Mouse (Mus musculus): ENCODE measurements around the gene Vmn1r17.
"Not testable (repeated sequence)": the region's sequence is repeated elsewhere in the genome, so short reads cannot be mapped to it uniquely, and the experiment has no call there.

Gene Vmn1r17

DNA sequence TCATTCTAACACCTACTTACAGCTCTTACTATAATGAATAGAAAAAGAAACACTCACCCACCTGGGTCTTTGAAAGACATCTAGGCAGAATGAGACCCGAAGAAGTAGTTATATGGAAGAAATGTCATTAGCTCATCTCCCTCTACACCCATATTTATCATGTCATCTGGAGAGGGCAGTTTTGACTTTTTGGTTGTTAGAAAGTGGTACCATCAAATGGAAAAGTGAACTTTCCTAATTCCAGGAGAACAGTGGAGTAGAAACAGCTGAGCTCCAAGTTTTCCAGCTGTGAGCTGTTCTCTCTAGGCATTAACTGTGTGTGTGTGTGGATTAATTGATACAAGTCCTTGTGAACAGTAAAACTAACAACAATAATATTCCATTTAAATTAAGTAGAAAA is at the start of gene Vmn1r17:
Gene Vmn1r17, minus strand, starts transcription at position 101 of the 400 bp plus-strand sequence.
- DNase-seq (ENCODE audit: low read depth, low spot score), result no peak

DNA sequence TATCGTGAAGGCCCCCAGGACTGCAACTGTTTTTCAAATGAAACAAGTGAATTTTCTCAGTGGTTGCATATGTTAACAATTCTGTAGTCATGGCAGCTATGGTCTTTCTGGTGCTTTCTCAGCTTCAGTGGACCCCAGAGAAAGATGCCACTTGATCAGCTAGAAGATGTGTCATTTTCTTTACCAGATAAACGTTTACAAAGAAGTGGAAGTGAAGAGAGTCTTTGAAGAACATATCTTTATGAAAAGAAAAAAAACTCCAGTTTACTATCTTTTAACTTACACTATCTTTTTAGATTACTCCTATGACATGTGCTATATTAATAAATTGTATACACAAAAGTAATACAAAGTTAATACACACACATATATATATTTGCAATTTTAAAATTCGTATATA is 40.0 kb upstream of the Vmn1r17 start, which contains the start of gene Vmn1r19:
Gene Vmn1r19, plus strand, starts transcription at position 301 of the 400 bp plus-strand sequence.
- not testable (repeated sequence) for DNase-seq (ENCODE audit: low read depth, low spot score)

DNA sequence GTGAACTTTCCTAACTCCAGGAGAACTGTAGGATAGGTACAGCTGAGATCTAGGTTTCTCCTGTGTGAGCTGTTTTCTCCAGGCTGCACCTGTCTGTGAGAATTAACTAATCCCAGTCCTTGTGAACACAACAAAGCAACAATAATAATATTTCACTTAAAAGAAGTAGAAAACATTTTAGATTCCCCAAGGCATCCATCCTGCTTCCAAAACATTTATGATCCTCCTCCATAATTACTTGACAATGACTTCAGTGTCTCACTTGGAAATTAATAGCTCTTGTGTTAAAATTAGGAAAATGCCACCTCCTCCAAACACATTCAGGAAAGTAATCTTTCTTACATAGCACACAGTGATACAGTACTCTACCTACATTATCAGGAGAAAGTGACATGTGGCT is 32.2 kb upstream of the Vmn1r17 start, which contains the start of gene Vmn1r18:
Gene Vmn1r18, minus strand, starts transcription at position 101 of the 400 bp plus-strand sequence.
- no peak for DNase-seq (ENCODE audit: low read depth, low spot score)

DNA sequence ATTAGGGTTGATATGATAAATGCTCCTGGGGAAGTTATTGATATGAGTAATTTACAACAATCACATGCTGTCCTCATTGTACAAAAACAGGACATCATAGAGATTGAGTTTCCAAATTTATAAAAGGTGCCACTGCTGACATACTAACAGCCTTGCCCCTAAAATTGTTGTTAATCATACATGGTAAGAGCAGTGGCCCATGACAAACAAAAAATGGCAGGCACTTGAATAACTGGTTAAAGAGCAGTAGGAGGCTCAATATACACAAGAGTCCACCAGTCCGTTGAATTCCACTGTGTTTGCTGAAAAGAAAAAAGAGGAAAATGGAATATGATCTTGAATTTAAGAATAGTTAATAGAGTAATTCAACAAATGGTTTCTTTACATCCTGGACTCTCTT is 4.0 kb upstream of the Vmn1r17 start:
- no peak for DNase-seq (ENCODE audit: low read depth, low spot score)

DNA sequence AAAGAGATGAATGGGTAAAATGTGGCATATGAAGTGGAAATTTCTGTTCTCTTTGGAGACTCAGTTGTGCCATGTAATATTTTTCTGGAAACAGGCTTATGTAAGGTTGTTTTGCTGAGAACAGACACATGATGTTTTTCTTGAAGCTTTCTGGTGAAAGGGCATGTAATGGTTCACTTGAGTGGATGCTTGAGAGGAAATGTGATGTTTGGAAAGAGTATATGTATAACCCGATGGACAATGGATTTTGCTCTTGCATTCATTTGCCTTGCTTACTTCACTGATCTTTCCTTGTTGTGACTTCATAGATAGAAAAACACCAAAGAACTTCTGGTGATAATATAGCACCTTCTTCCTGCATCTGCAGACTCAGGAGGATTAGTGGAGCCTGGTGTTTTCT is 2.3 kb upstream of the Vmn1r17 start:
- not testable (repeated sequence) for DNase-seq (ENCODE audit: low read depth, low spot score)

DNA sequence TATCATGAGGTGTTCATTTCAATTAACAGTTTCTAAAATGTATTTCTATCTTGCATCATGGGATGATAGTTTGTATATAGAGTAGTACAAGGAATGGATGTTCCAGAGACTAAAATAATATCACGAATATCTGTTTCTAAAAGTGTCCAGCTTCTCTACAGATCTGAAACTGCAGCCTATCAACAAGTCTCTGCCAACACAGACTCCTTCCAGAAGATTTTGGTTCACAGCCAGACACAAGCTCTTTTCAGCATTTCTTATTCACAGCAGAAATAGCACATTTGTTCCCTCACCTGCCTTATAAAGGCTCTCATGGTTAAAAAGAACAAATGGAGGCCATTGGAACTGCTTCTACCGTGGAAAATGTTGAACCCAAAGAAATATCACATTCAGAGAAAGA is 6.7 kb downstream of the Vmn1r17 start:
- no peak for DNase-seq (ENCODE audit: low read depth, low spot score)

DNA sequence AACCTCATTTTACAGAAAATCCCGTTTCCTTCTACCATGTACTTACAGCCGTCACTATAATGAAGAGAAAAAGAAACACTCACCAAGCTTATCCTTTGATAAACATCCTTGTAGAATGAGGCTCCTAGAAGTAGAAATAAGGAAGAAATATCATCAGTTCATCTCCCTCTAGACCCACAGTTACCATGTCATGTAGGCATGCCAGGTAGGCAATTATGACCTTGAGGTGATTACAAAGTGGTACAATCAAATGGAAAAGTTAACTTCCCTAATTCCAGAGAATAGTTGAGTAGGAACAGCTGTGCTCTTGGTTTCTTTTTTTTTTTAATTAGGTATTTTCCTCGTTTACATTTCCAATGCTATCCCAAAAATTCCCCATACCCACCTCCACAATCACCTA is 34.1 kb downstream of the Vmn1r17 start, which contains the start of gene Vmn1r16:
Gene Vmn1r16, minus strand, starts transcription at position 101 of the 400 bp plus-strand sequence.
- DNase-seq (ENCODE audit: low read depth, low spot score), result no peak

DNA sequence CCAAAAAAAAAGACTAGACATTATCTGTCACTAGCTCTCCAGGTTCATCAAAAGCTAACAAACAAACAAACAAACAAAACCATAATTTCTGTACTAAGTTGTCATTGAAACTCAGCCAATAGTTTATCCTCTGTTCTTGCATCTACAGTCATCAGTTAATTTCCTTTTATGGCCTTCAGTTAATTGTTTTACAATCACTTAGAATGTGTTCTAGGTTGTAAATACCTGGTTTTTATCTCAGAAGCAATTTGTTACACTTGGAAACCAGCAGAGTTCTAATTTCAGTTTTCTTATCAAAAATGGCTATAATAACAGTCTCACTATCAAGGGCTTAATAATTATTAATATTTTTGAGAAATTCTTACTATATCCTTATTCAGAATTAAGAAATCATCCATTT is 37.4 kb downstream of the Vmn1r17 start:
- DNase-seq (ENCODE audit: low read depth, low spot score), result no peak
